Mouse (Mus musculus) hindbrain, embryonic 16.5 days (tissue): ENCODE results near the gene Mfn1. TPM values are rescaled to one million over a fixed set of nuclear protein-coding genes. Genes with fewer than 3 reads are reported as not detected.

Experiments used
- ATAC-seq: fragments of 200-750 bp; cut with Nextera tagmentation; 2 replicates; pipeline ENCODE4 v1.8.0; 2017; ENCODE audit warnings: moderate TSS enrichment, moderate library complexity
- H3K27ac ChIP-seq: fragments of 300-500 bp; sonication (generic); 2 replicates; pipeline ENCODE4 v1.5.1; 2014; ENCODE audit warnings: low read depth, mild to moderate bottlenecking, control low read depth, low read length, moderate library complexity
- H3K27me3 ChIP-seq: fragments of 300-500 bp; sonication (generic); replicated peaks from 2 replicates; pipeline ENCODE4 v1.6.1; 2014; ENCODE audit warnings: low read length; ENCODE audit not compliant: control insufficient read depth, insufficient read depth
- H3K36me3 ChIP-seq: fragments of 300-500 bp; sonication (generic); 2 replicates; pipeline ENCODE4 v1.6.1; 2014; ENCODE audit warnings: mild to moderate bottlenecking, low read length, moderate library complexity, mixed read lengths; ENCODE audit not compliant: control insufficient read depth, insufficient read depth
- H3K4me1 ChIP-seq: fragments of 300-500 bp; sonication (generic); 2 replicates; pipeline ENCODE4 v1.6.1; 2014; ENCODE audit warnings: low read depth, low read length; ENCODE audit not compliant: control insufficient read depth, insufficient read depth
- H3K4me2 ChIP-seq: fragments of 300-500 bp; sonication (generic); 2 replicates; pipeline ENCODE4 v1.6.1; 2014; ENCODE audit warnings: mild to moderate bottlenecking, low read length, control low read depth, moderate library complexity
- H3K4me3 ChIP-seq: fragments of 300-500 bp; sonication (generic); 2 replicates; pipeline ENCODE4 v1.5.1; 2014; ENCODE audit warnings: mild to moderate bottlenecking, low read length, control low read depth, moderate library complexity
- H3K9ac ChIP-seq: fragments of 300-500 bp; sonication (generic); 2 replicates; pipeline ENCODE4 v1.6.1; 2014; ENCODE audit warnings: low read depth, mild to moderate bottlenecking, control low read depth, low read length, moderate library complexity
- H3K9me3 ChIP-seq: fragments of 300-500 bp; sonication (generic); 2 replicates; pipeline ENCODE4 v1.6.1; 2014; ENCODE audit warnings: mild to moderate bottlenecking, low read length, moderate library complexity; ENCODE audit not compliant: control insufficient read depth
- WGBS: fragments of 180-500 bp; shearing (Covaris S2); extraction: QIAGEN DNeasy Blood & Tissue Kit; methylation state at CpG from one replicate; pipeline ENCODE4 v1.1.7; 2014; 5-methylcytosine and 5-hydroxymethylcytosine counted together
- polyA plus RNA-seq: library from polyadenylated mRNA; unstranded; fragments of >200 nt; fragmentation: Nextera tagmentation; extraction: Ambion mirVana; gene quantifications from 2 replicates; pipeline ENCODE4 v1.2.1, GENCODE M21; 2015

Gene Mfn1
- polyA plus RNA-seq = 41.5 and 44.3 TPM in 2 replicates

DNA sequence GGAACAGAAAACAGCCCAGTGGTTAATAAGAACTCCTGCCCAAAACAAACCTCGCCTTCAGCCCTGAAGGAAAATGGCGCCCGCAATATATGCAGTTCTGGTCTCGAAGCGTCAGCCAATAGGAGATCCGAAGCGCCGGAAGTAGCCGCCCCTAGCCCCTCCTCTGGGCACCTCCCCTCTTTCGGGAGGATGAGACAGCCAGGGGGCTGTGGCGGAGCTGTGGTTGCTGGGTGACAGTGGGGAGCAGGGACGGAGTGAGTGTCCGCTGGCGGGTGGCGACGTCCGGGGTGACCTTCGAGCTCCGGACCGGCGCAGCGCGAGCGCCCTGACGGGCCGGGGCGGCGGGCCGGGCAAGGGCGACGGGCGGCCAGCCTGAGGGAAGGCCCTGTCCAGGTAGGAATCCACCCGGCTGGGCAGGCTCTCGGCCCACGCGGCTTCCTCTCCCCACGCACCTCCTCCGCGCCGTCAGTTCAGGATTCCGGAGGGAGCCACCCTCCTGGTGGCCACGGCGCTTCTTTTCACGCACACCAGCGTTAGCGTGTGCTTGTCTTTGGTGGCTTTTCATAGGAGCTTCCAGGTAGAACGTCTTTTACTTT, at the start of gene Mfn1:
Gene Mfn1, plus strand, starts transcription at position 163 of the 596 bp plus-strand sequence.
- Histone ChIP-seq H3K9ac (peak within 1 kb of the TSS; percentile 95), H3K27ac (peak within 1 kb of the TSS; percentile 86), H3K27me3 (no peaks in the 10 kb centered on the region), H3K9me3 (no peaks in the 10 kb centered on the region), H3K4me3 (peak within 1 kb of the TSS; percentile 97), H3K4me1 (peaks cover 5% of the 10 kb centered on the region), H3K36me3 (peaks cover 3% of the 10 kb centered on the region), H3K4me2 (peak within 1 kb of the TSS; percentile 67)
- 0% methylated on average over 46 of the region's 47 CpGs for WGBS
- peak; percentile 100 for ATAC-seq

DNA sequence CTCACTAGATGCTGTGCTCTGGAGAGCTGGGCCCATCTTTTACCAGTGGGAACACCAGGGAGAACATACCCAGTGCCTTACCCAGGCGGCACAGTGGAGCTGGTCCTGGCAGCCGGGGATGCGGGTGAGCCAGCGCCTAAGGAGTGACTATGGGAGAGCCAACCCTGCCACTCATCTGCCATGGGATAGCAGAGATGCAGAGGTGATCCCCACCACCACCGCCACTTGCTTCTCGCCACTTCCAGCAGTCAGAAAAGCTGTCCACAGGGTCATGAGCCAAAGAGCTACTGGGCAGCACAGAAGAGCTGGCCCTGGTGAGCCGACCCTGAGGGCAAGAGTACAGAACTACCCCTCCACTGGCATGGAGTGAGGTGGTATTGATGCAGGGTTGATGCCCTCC, 49.3 kb upstream of the Mfn1 start:
- ATAC-seq = no peak
- Histone ChIP-seq H3K27me3 (no peaks in the 10 kb centered on the region), H3K4me1 (no peaks in the 10 kb centered on the region), H3K36me3 (no peaks in the 10 kb centered on the region), H3K27ac (no peak overlapping the region), H3K4me3 (no peak overlapping the region), H3K9me3 (no peaks in the 10 kb centered on the region), H3K4me2 (no peak overlapping the region), H3K9ac (no peak overlapping the region)
- 92% methylated on average over 7 of the region's 7 CpGs for WGBS

DNA sequence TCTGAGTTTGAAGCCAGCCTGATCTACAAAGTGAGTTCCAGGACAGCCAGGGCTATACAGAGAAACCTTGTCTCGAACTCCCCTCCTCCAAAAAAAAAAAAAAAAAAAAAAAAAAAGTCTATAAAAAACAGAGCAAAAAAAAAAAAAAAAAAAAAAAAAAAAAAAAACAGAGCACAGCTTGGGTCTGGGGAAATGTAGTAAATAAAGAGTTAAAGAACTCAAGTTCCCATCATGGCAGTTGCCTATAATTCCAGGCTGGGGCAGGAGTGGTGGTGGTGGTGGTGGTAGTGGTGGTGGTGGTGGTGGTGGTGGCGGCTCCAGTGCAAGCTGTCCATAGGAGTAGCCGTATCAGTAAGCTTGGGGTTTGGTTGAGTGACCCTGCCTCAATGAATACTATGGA, 46.2 kb upstream of the Mfn1 start:
- ATAC-seq = no peak
- Histone ChIP-seq H3K9me3 (no peaks in the 10 kb centered on the region), H3K36me3 (no peaks in the 10 kb centered on the region), H3K4me3 (no peak overlapping the region), H3K4me2 (no peak overlapping the region), H3K9ac (no peak overlapping the region), H3K27ac (no peak overlapping the region), H3K4me1 (no peaks in the 10 kb centered on the region), H3K27me3 (no peaks in the 10 kb centered on the region)
- WGBS = 81% methylated on average over 3 of the region's 3 CpGs

DNA sequence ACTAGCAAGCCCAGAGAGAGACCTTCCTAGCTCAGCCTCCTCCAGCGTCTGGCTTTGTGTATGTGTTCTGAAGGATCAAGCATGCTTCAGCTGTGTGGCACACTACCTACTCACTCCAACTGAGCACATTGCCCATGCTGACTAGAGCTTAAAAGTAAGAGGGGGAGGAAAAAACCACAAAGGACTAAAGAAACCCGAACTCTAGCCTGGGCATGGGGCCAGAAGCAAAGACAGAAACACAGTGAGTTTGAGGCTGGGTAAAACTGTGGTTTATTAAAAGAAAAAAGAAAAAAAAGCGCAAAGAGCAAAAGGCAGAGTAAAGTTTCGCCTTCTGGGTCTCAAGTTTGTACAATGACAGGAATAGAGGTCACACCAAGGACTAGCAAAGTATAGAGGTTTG, 42.7 kb upstream of the Mfn1 start:
- Histone ChIP-seq H3K4me3 (no peak overlapping the region), H3K27ac (no peak overlapping the region), H3K9ac (no peak overlapping the region), H3K27me3 (no peaks in the 10 kb centered on the region), H3K4me1 (no peaks in the 10 kb centered on the region), H3K9me3 (no peaks in the 10 kb centered on the region), H3K36me3 (no peaks in the 10 kb centered on the region), H3K4me2 (no peak overlapping the region)
- no peak for ATAC-seq
- WGBS = 83% methylated on average over 4 of the region's 4 CpGs

DNA sequence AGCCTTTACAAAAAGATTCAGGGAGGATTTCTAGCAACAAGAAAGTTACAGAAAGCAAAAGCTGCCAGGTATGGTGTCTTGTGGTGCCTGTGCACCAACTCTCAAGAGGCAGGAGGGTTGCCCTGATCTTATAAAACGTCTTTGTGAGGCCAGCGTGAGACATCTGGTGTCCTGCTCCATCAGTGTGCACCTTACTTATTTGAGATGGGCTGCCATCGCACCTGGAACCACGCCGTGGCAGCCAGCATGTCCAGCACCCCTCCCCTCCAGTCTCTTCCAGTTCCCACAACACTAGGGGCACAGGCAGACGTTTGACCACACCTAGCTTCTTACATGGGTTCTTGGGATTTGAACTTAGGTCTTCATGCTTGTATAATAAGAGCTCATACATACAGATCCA, 41.1 kb upstream of the Mfn1 start:
- Histone ChIP-seq H3K27me3 (no peaks in the 10 kb centered on the region), H3K4me3 (no peak overlapping the region), H3K4me2 (no peak overlapping the region), H3K27ac (no peak overlapping the region), H3K9me3 (no peaks in the 10 kb centered on the region), H3K4me1 (no peaks in the 10 kb centered on the region), H3K9ac (no peak overlapping the region), H3K36me3 (no peaks in the 10 kb centered on the region)
- no peak for ATAC-seq
- WGBS = 82% methylated on average over 6 of the region's 6 CpGs

DNA sequence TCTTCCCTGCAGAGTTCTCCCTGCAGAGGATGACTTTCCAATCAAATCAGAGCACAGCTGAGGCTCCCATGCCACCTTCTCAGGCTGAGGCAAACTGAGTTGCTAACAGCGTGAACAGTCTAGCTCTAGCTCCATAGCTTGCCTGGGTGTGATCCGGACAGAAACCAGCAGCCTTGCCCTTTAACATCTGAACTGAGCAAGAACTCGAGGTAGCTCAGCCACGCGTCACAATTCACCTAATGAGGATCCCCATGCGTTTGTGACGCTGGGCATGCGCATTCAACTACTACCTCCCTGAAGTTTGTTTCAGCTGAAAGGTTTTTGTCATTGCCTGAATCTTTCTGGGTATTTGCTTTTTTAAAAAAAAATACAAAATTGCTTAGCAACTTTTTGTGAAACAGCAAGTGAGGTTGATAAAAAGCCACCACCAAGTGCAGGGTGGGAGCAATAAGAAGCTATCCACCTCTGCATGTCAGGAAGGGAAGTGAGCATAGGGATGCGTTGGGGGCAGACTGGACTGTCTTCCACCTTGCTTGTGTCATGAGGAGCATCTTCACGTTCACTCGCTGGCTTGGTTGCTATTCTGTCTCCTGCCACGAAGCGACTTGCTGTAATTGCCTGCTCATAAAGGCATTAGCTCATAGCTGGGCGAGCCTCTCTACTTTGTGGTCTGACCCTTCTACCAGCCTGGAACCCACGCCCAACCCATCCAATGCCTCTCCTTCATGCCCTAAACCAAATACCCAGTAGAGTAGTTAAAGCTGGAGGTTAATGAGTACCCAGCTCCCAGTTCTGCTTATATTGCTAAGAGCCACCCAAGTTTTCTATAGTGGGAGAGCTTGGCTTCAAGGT, 39.0 kb upstream of the Mfn1 start:
- Histone ChIP-seq H3K4me3 (no peak overlapping the region), H3K27ac (no peak overlapping the region), H3K4me1 (no peaks in the 10 kb centered on the region), H3K36me3 (no peaks in the 10 kb centered on the region), H3K4me2 (no peak overlapping the region), H3K27me3 (no peaks in the 10 kb centered on the region), H3K9me3 (no peaks in the 10 kb centered on the region), H3K9ac (no peak overlapping the region)
- 86% methylated on average over 15 of the region's 15 CpGs for WGBS
- no peak for ATAC-seq

DNA sequence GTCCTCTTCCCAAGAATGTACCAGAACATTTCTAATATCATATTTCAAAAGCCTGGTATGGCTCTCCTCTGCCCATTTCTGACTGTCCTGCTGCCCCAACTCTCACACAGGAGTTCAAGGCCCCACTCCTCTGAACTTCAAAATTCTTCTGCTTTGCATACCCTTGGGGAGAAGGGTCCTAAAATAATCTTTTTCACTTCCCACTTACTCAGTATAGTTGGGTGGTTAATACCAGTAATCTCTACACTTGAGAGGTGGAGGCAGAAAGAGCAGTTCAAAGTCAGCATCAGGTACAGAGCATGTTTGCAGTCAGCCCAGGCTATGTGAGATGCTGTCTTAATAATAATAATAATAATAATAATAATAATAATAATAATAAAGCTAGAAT, 38.3 kb upstream of the Mfn1 start:
- H3K9me3 ChIP-seq = no peaks in the 10 kb centered on the region
- no peak overlapping the region for H3K9ac ChIP-seq
- H3K27me3 ChIP-seq = no peaks in the 10 kb centered on the region
- H3K4me2 ChIP-seq = no peak overlapping the region
- no peak overlapping the region for H3K4me3 ChIP-seq
- no peak for ATAC-seq
- no peaks in the 10 kb centered on the region for H3K36me3 ChIP-seq
- H3K27ac ChIP-seq = no peak overlapping the region
- no peaks in the 10 kb centered on the region for H3K4me1 ChIP-seq

DNA sequence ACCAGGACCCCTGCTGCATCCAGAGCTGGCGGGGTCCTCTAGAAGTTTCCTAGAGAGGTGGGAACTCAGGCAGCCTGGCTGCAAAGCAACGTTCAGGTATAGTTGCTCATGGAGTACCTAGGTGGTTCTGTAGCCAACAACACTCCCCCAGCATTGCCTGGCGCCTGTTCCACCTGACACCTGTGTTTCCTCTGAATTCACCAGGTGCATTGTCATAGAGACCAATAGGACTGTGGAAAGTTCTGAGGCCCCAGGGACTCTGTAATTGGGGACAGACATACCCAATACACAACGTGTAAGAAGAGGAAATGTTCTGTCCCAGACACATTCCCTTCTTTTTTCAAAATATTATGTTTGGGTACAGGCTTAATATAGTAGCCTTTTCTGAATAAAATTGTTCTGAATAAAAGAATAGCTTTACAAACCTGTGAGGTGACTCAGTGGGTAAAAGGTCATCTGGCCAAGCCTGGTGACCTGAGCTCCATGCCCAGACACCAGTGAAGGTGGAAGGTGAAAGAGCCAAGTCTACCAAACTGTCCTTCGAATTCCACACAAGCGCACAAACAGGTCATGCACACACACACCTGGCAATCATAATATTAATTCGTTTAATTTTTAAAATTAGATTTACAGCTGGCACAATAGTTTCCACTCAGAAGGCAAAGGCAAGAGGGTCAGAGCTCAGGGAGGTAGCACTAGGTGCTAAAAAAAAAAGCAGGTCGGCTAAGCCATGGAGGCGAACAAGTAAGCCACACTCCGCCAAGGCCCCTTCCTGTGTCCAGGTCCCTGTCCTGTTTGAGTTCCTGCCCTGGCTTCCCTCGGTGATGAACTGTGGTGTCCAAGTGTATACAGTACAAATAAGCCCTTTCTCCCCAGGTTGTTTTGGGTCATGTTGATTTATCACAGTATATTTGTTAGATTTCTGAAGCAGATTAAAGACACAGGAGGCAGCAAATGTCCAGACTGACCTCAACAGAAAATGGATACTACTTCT, 36.9 kb upstream of the Mfn1 start, which contains the start of gene Kcnmb3:
Gene Kcnmb3, minus strand, starts transcription at position 135 of the 994 bp plus-strand sequence.
- Histone ChIP-seq H3K9ac (no peak within 1 kb of the TSS), H3K4me3 (no peak within 1 kb of the TSS), H3K9me3 (no peaks in the 10 kb centered on the region), H3K27ac (no peak within 1 kb of the TSS), H3K4me1 (no peaks in the 10 kb centered on the region), H3K36me3 (no peaks in the 10 kb centered on the region), H3K4me2 (no peak within 1 kb of the TSS), H3K27me3 (no peaks in the 10 kb centered on the region)
- 89% methylated on average over 11 of the region's 11 CpGs for WGBS
- ATAC-seq = no peak
